Mouse (Mus musculus): ENCODE measurements around the gene Slc51a. TPM values are rescaled to one million over a fixed set of nuclear protein-coding genes. Genes with fewer than 3 reads are reported as not detected.

The Slc51a gene
- total RNA-seq (2018; cell fraction: chromatin; rRNA removed), result not detected
- under 1 TPM in 2 of 26 experiments, not detected in 24; 0.03 TPM for total RNA-seq (2018; cell fraction: cytosol; rRNA removed)
- not detected for total RNA-seq (2018; cell fraction: nucleus; rRNA removed)
- polyA plus RNA-seq (2018), result 0.08 to 0.20 TPM in 2 of 3 replicates, not detected in the other

- 93% methylated on average over 15 of the region's 15 CpGs for WGBS (ENCODE audit: missing documents)
- Histone ChIP-seq H3K79me2 (ENCODE audit: inconsistent target) (no peaks in the 10 kb centered on the region), H3K4me3 (ENCODE audit: inconsistent target) (no peak within 1 kb of the TSS), H3K27ac (no peak within 1 kb of the TSS), H3K36me3 (ENCODE audit: inconsistent target) (no peaks in the 10 kb centered on the region)
Measured at GRCm38 (mm10) chr16:32487234-32488111, at the start of gene Slc51a. Slc51a (minus strand) TSS chr16:32487879.

- 78% methylated on average over 5 of the region's 5 CpGs for WGBS (ENCODE audit: missing documents)
- H3K36me3 ChIP-seq (ENCODE audit: inconsistent target), result no peaks in the 10 kb centered on the region
- no peaks in the 10 kb centered on the region for H3K79me2 ChIP-seq (ENCODE audit: inconsistent target)
- H3K27ac ChIP-seq, result no peak overlapping the region
- H3K4me3 ChIP-seq (ENCODE audit: inconsistent target), result no peak overlapping the region
Measured at GRCm38 (mm10) chr16:32535157-32535751, 47.6 kb upstream of the Slc51a start.

- no peak overlapping the region for H3K27ac ChIP-seq
Measured at GRCm38 (mm10) chr16:32532878-32533826, 45.5 kb upstream of the Slc51a start.

GRCm38 (mm10) chr16:32526906-32527305 is 39.2 kb upstream of the Slc51a start:
- Histone ChIP-seq H3K79me2 (ENCODE audit: inconsistent target) (no peaks in the 10 kb centered on the region), H3K27ac (no peak overlapping the region), H3K36me3 (ENCODE audit: inconsistent target) (no peaks in the 10 kb centered on the region), H3K4me3 (ENCODE audit: inconsistent target) (no peak overlapping the region)
- 61% methylated on average over 7 of the region's 7 CpGs for WGBS (ENCODE audit: missing documents)

More at GRCm38 (mm10) chr16:32532878-32533826, 45.5 kb upstream of the Slc51a start:
- Histone ChIP-seq H3K4me3 (ENCODE audit: inconsistent target) (no peak overlapping the region), H3K36me3 (ENCODE audit: inconsistent target) (no peaks in the 10 kb centered on the region), H3K79me2 (ENCODE audit: inconsistent target) (no peaks in the 10 kb centered on the region)
- 18% methylated on average over 18 of the region's 18 CpGs for WGBS (ENCODE audit: missing documents)

- Histone ChIP-seq H3K79me2 (ENCODE audit: inconsistent target) (no peaks in the 10 kb centered on the region), H3K27ac (no peak overlapping the region), H3K4me3 (ENCODE audit: inconsistent target) (no peak overlapping the region), H3K36me3 (ENCODE audit: inconsistent target) (no peaks in the 10 kb centered on the region)
- 89% methylated on average over 5 of the region's 5 CpGs for WGBS (ENCODE audit: missing documents)
Measured at GRCm38 (mm10) chr16:32524244-32524615, 36.6 kb upstream of the Slc51a start.

GRCm38 (mm10) chr16:32523462-32524243 is 36.0 kb upstream of the Slc51a start:
- 94% methylated on average over 8 of the region's 8 CpGs for WGBS (ENCODE audit: missing documents)
- Histone ChIP-seq H3K27ac (no peak overlapping the region), H3K36me3 (ENCODE audit: inconsistent target) (no peaks in the 10 kb centered on the region), H3K79me2 (ENCODE audit: inconsistent target) (no peaks in the 10 kb centered on the region), H3K4me3 (ENCODE audit: inconsistent target) (no peak overlapping the region)

- Histone ChIP-seq H3K4me3 (ENCODE audit: inconsistent target) (no peak overlapping the region), H3K36me3 (ENCODE audit: inconsistent target) (no peaks in the 10 kb centered on the region), H3K27ac (no peak overlapping the region), H3K79me2 (ENCODE audit: inconsistent target) (no peaks in the 10 kb centered on the region)
- 37% methylated on average over 6 of the region's 6 CpGs for WGBS (ENCODE audit: missing documents)
Measured at GRCm38 (mm10) chr16:32522578-32523194, 35.0 kb upstream of the Slc51a start.

- WGBS (ENCODE audit: missing documents), result 31% methylated on average over 9 of the region's 9 CpGs
- H3K4me3 ChIP-seq (ENCODE audit: inconsistent target), result no peak overlapping the region
- H3K36me3 ChIP-seq (ENCODE audit: inconsistent target), result no peaks in the 10 kb centered on the region
- no peak overlapping the region for H3K27ac ChIP-seq
- H3K79me2 ChIP-seq (ENCODE audit: inconsistent target), result no peaks in the 10 kb centered on the region
Measured at GRCm38 (mm10) chr16:32520372-32520748, 32.7 kb upstream of the Slc51a start.

- no peaks in the 10 kb centered on the region for H3K79me2 ChIP-seq (ENCODE audit: inconsistent target)
- no peak overlapping the region for H3K27ac ChIP-seq
- H3K36me3 ChIP-seq (ENCODE audit: inconsistent target), result no peaks in the 10 kb centered on the region
- 78% methylated on average over 15 of the region's 15 CpGs for WGBS (ENCODE audit: missing documents)
- no peak overlapping the region for H3K4me3 ChIP-seq (ENCODE audit: inconsistent target)
Measured at GRCm38 (mm10) chr16:32519656-32520371, 32.1 kb upstream of the Slc51a start.

GRCm38 (mm10) chr16:32517785-32518481 is 30.3 kb upstream of the Slc51a start:
- Histone ChIP-seq H3K36me3 (ENCODE audit: inconsistent target) (no peaks in the 10 kb centered on the region), H3K79me2 (ENCODE audit: inconsistent target) (no peaks in the 10 kb centered on the region), H3K4me3 (ENCODE audit: inconsistent target) (no peak overlapping the region), H3K27ac (no peak overlapping the region)
- 95% methylated on average over 12 of the region's 12 CpGs for WGBS (ENCODE audit: missing documents)

GRCm38 (mm10) chr16:32516006-32516962 is 28.6 kb upstream of the Slc51a start:
- WGBS (ENCODE audit: missing documents), result 55% methylated on average over 20 of the region's 21 CpGs

More at GRCm38 (mm10) chr16:32516006-32516962, 28.6 kb upstream of the Slc51a start:
- Histone ChIP-seq H3K4me3 (ENCODE audit: inconsistent target) (no peak overlapping the region), H3K36me3 (ENCODE audit: inconsistent target) (no peaks in the 10 kb centered on the region), H3K27ac (no peak overlapping the region), H3K79me2 (ENCODE audit: inconsistent target) (no peaks in the 10 kb centered on the region)

Data from macrophage (primary cell).